8 mouse cellular contexts compared by ENCODE assay signal in genomic region chr2:74691022-74691951, GRCm38 (mm10). TPM values are rescaled to one million over a fixed set of nuclear protein-coding genes. Genes with fewer than 3 reads are reported as not detected.
DNase-seq lines count a peak whose midpoint lies in the region; ATAC-seq and TF ChIP-seq lines count a peak whose summit lies in the region.

Hoxd10 (plus strand) TSS chr2:74691924.

- no peak for ATAC-seq in midbrain, postnatal 0 days (ENCODE audit: low FRiP score)

- no peaks in the 10 kb centered on the region for H3K4me1 ChIP-seq in midbrain, postnatal 0 days (ENCODE audit: insufficient read depth, low read length)

- under 1% methylated on average over 56 of the region's 56 CpGs for WGBS in midbrain, postnatal 0 days

- H3K27ac ChIP-seq in midbrain, postnatal 0 days (ENCODE audit: low read depth, low read length): no peak within 1 kb of the TSS

- H3K27me3 ChIP-seq in midbrain, postnatal 0 days (ENCODE audit: insufficient read depth, low read length): peaks cover 97% of the 10 kb centered on the region

- H3K36me3 ChIP-seq in midbrain, postnatal 0 days (ENCODE audit: insufficient read depth, low read length): no peaks in the 10 kb centered on the region

- peak within 1 kb of the TSS; percentile 0; the same call in 1 of the 2 replicates for H3K4me3 ChIP-seq in midbrain, postnatal 0 days (ENCODE audit: low read depth, low read length)

- 0 out of 2 replicates have a peak, but pooled peaks cover 5% of the 10 kb centered on the region for H3K9me3 ChIP-seq in midbrain, postnatal 0 days (ENCODE audit: low read length)

- TF ChIP-seq CTCF in midbrain, postnatal 0 days (IDR thresholded peaks at IDR 0.05): peak; percentile 34; the same call in 1 of the 2 replicates

- no peak within 1 kb of the TSS for H3K4me2 ChIP-seq in midbrain, postnatal 0 days (ENCODE audit: low read depth, low read length, poor library complexity, severe bottlenecking)

- H3K9ac ChIP-seq in midbrain, postnatal 0 days (replicated peaks; ENCODE audit: low read length, poor library complexity, severe bottlenecking): no peak within 1 kb of the TSS

- peak; percentile 82 for DNase-seq in ovary, adult 18-20 months (ENCODE audit: low spot score)
- no peak for DNase-seq in ovary, postnatal 10 days (ENCODE audit: low spot score)
- DNase-seq in forelimb bud, embryonic 11.5 days (ENCODE audit: low read depth, low spot score): peak; percentile 94
- peak; percentile 88 to 92 for DNase-seq in kidney, adult 8-10 months
- DNase-seq in midbrain, postnatal 0 days (ENCODE audit: low spot score): peak; percentile 51
- DNase-seq in frontal cortex, adult 2 months (ENCODE audit: extremely low spot score in 1 of 2, low spot score in 1 of 2): no peak
- no peak for DNase-seq in spleen, adult 18-20 months
- DNase-seq in spleen, postnatal 10 days (ENCODE audit: low spot score in 2 of 2): no peak

RNA-seq across cellular contexts. Expression of gene Hoxd10, which starts in this region (rescaled TPM):
- 0.22 TPM in 1 of 2 replicates, not detected in the other for total RNA-seq in midbrain, postnatal 0 days (2014; rRNA removed)
- polyA plus RNA-seq in midbrain, postnatal 0 days (2015; fragmentation: Nextera tagmentation; extraction: Ambion mirVana): not detected in 2 replicates
- not detected in 2 replicates for polyA plus RNA-seq in frontal cortex, adult 2 months (2012; rRNA removed)

Comparison
In these comparisons a context has a peak if more than half of its experiments do, and no peak if none do; other contexts are left out.
1. DNase-seq: peak in ovary, adult 18-20 months (single experiment), forelimb bud, embryonic 11.5 days (single experiment) and kidney, adult 8-10 months (2 of 2); none in ovary, postnatal 10 days (single experiment), frontal cortex, adult 2 months (0 of 2), spleen, adult 18-20 months (0 of 2) and spleen, postnatal 10 days (0 of 2).
2. Peak in DNase-seq and H3K4me3 ChIP-seq in midbrain, postnatal 0 days; RNA of the gene not detected or under 1 TPM.